Mouse (Mus musculus) left cerebral cortex, adult 6 months (tissue): ENCODE results near the gene Gm21870. TPM values are rescaled to one million over a fixed set of nuclear protein-coding genes. Genes with fewer than 3 reads are reported as not detected.

Experiments used
- long read RNA-seq, 2 experiments: library from polyadenylated mRNA; unstranded; transcript quantifications; one replicate each; pipeline ENCODE4 v2.0.0; 2019 to 2020
- polyA plus RNA-seq: library from polyadenylated mRNA; unstranded; fragments of <200 nt; fragmentation: Nextera tagmentation; gene quantifications from 2 replicates; pipeline ENCODE4 v1.2.3, GENCODE M21; 2021

The Gm21870 gene
- not detected in 2 replicates for polyA plus RNA-seq
- long read RNA-seq, experiment 1: 0 reads
- long read RNA-seq, experiment 2: 0 reads

GRCm38 (mm10) chrX:33986716-33987115, at the start of gene Gm21870:
Gm21870 (minus strand) TSS chrX:33986816.

GRCm38 (mm10) chrX:33956440-33956839, 30.2 kb downstream of the Gm21870 start, which contains the start of gene Btbd35f6:
Btbd35f6 (minus strand) TSS chrX:33956540.

Other genes starting within 250 kb of the Gm21870 start
- not detected in 2 replicates for gene Btbd35f6, start 30.3 kb downstream of the Gm21870 start, polyA plus RNA-seq
- not detected in 2 replicates for gene Btbd35f9, start 174.7 kb upstream of the Gm21870 start, polyA plus RNA-seq